Mouse (Mus musculus) embryonic fibroblast, embryonic 13.5 days (primary cell): ENCODE data around the gene H2-M5.

ENCODE experiments used
- CTCF ChIP-seq: IDR thresholded peaks from 2 replicates; pipeline ENCODE4 v1.5.1; 2011; ENCODE audit warnings: mild to moderate bottlenecking, control low read depth, low read length, moderate library complexity, borderline replicate concordance; ENCODE audit not compliant: insufficient read depth
- POLR2A ChIP-seq: IDR thresholded peaks from 2 replicates; pipeline ENCODE4 v1.6.1; 2011; ENCODE audit warnings: low read depth, mild to moderate bottlenecking, control low read depth, low read length, moderate library complexity

- TF ChIP-seq POLR2A (no peak), CTCF (no peak)
Observed at GRCm38 (mm10) chr17:36988475-36988874, 862 bp downstream of the H2-M5 start.
